In genomic region chr11:88999723-89000526, GRCm38 (mm10) we compare ENCODE assay signal across 7 mouse cellular contexts. TPM values are rescaled to one million over a fixed set of nuclear protein-coding genes. Genes with fewer than 3 reads are reported as not detected.
DNase-seq lines count a peak whose midpoint lies in the region; ATAC-seq lines count a peak whose summit lies in the region.

No protein-coding gene starts in this region.

- H3K4me2 ChIP-seq in kidney, embryonic 15.5 days = peak overlapping the region; percentile 83
- H3K4me2 ChIP-seq in midbrain, embryonic 15.5 days = peak overlapping the region; percentile 47

- no peaks in the 10 kb centered on the region for H3K9me3 ChIP-seq in forebrain, embryonic 10.5 days
- H3K9me3 ChIP-seq in kidney, embryonic 15.5 days (replicated peaks) = no peaks in the 10 kb centered on the region
- H3K9me3 ChIP-seq in midbrain, embryonic 15.5 days = no peaks in the 10 kb centered on the region

- H3K27ac ChIP-seq in forebrain, embryonic 10.5 days = peak overlapping the region; percentile 68
- H3K27ac ChIP-seq in kidney, embryonic 15.5 days = peak overlapping the region; percentile 34; the same call in 1 of the 2 replicates
- no peak overlapping the region for H3K27ac ChIP-seq in midbrain, embryonic 15.5 days

- ATAC-seq in kidney, embryonic 15.5 days (replicated peaks; ENCODE audit: low FRiP score) = peak; percentile 56
- no peak for ATAC-seq in midbrain, embryonic 15.5 days (replicated peaks)

- H3K9ac ChIP-seq in kidney, embryonic 15.5 days = peak overlapping the region; percentile 57
- no peak overlapping the region for H3K9ac ChIP-seq in midbrain, embryonic 15.5 days

- H3K27me3 ChIP-seq in forebrain, embryonic 10.5 days (ENCODE audit: poor library complexity, severe bottlenecking) = peaks cover 40% of the 10 kb centered on the region
- H3K27me3 ChIP-seq in kidney, embryonic 15.5 days = no peaks in the 10 kb centered on the region
- peaks cover 18% of the 10 kb centered on the region for H3K27me3 ChIP-seq in midbrain, embryonic 15.5 days (replicated peaks)

- no peaks in the 10 kb centered on the region for H3K36me3 ChIP-seq in forebrain, embryonic 10.5 days (replicated peaks)
- H3K36me3 ChIP-seq in kidney, embryonic 15.5 days = no peaks in the 10 kb centered on the region
- no peaks in the 10 kb centered on the region for H3K36me3 ChIP-seq in midbrain, embryonic 15.5 days (replicated peaks)

- H3K4me1 ChIP-seq in forebrain, embryonic 10.5 days = peaks cover 25% of the 10 kb centered on the region
- H3K4me1 ChIP-seq in kidney, embryonic 15.5 days = peaks cover 28% of the 10 kb centered on the region
- H3K4me1 ChIP-seq in midbrain, embryonic 15.5 days = peaks cover 7% of the 10 kb centered on the region; the same call in 1 of the 2 replicates

- WGBS in forebrain, embryonic 10.5 days = 26% methylated on average over 33 of the region's 33 CpGs
- 26% methylated on average over 33 of the region's 33 CpGs for WGBS in kidney, embryonic 15.5 days
- 27% methylated on average over 33 of the region's 33 CpGs for whole genome bisulfite sequencing in midbrain, embryonic 15.5 days

- peak overlapping the region; percentile 51 for H3K4me3 ChIP-seq in forebrain, embryonic 10.5 days
- H3K4me3 ChIP-seq in kidney, embryonic 15.5 days (replicated peaks) = peak overlapping the region; percentile 64
- H3K4me3 ChIP-seq in midbrain, embryonic 15.5 days = peak overlapping the region; percentile 35

- peak; percentile 52 for DNase-seq in A20 (ENCODE audit: low read depth, low spot score)
- peak; percentile 18 for DNase-seq in CD4-positive helper T cell, adult 2 months (ENCODE audit: low read depth, low spot score)
- DNase-seq in forebrain, embryonic 10.5 days (ENCODE audit: extremely low spot score, low spot score) = no peak
- DNase-seq in right cerebral cortex, postnatal 14 days = no peak
- DNase-seq in retina, embryonic 14.5 days (ENCODE audit: low spot score) = no peak

RNA-seq across cellular contexts. Expression of gene Trim25, which starts 0.7 kb away (rescaled TPM):
- polyA plus RNA-seq in forebrain, embryonic 10.5 days (2016; fragmentation: Nextera tagmentation; extraction: Ambion mirVana) = 2.1 and 2.5 TPM in 2 replicates
- polyA plus RNA-seq in kidney, embryonic 15.5 days (2015; fragmentation: Nextera tagmentation; extraction: Ambion mirVana) = 14.5 and 16.4 TPM in 2 replicates
- polyA plus RNA-seq in midbrain, embryonic 15.5 days (2015; fragmentation: Nextera tagmentation; extraction: Ambion mirVana) = 4.7 and 5.4 TPM in 2 replicates

RNA-seq across cellular contexts. Expression of gene Coil, which starts 29.9 kb away (rescaled TPM):
- 29.4 TPM in 2 replicates for polyA plus RNA-seq in forebrain, embryonic 10.5 days (2016; fragmentation: Nextera tagmentation; extraction: Ambion mirVana)
- polyA plus RNA-seq in kidney, embryonic 15.5 days (2015; fragmentation: Nextera tagmentation; extraction: Ambion mirVana) = 17.2 and 18.3 TPM in 2 replicates
- 33.7 and 34.2 TPM in 2 replicates for polyA plus RNA-seq in midbrain, embryonic 15.5 days (2015; fragmentation: Nextera tagmentation; extraction: Ambion mirVana)

RNA-seq across cellular contexts. Expression of gene Elobl, which starts 33.2 kb away (rescaled TPM):
- not detected in 2 replicates for polyA plus RNA-seq in forebrain, embryonic 10.5 days (2016; fragmentation: Nextera tagmentation; extraction: Ambion mirVana)
- polyA plus RNA-seq in kidney, embryonic 15.5 days (2015; fragmentation: Nextera tagmentation; extraction: Ambion mirVana) = not detected in 2 replicates
- polyA plus RNA-seq in midbrain, embryonic 15.5 days (2015; fragmentation: Nextera tagmentation; extraction: Ambion mirVana) = 0.22 TPM in 1 of 2 replicates, not detected in the other

RNA-seq across cellular contexts. Expression of gene Scpep1, which starts 44.7 kb away (rescaled TPM):
- 72.7 and 76.2 TPM in 2 replicates for polyA plus RNA-seq in forebrain, embryonic 10.5 days (2016; fragmentation: Nextera tagmentation; extraction: Ambion mirVana)
- polyA plus RNA-seq in kidney, embryonic 15.5 days (2015; fragmentation: Nextera tagmentation; extraction: Ambion mirVana) = 128 and 130 TPM in 2 replicates
- 27.8 and 31.7 TPM in 2 replicates for polyA plus RNA-seq in midbrain, embryonic 15.5 days (2015; fragmentation: Nextera tagmentation; extraction: Ambion mirVana)

Comparison
In these comparisons a context has a peak if more than half of its experiments do, and no peak if none do; other contexts are left out.
1. DNase-seq: peak in A20 (single experiment) and CD4-positive helper T cell, adult 2 months (single experiment); none in forebrain, embryonic 10.5 days (single experiment), right cerebral cortex, postnatal 14 days (single experiment) and retina, embryonic 14.5 days (single experiment).
2. Peak in every context shown above with its lines, with median percentiles within 50 percentile points of each other: H3K4me3 ChIP-seq.